10 mouse cellular contexts compared by ENCODE assay signal in genomic region chr10:93283258-93283657, GRCm38 (mm10). TPM values are rescaled to one million over a fixed set of nuclear protein-coding genes. Genes with fewer than 3 reads are reported as not detected.
DNase-seq lines count a peak whose midpoint lies in the region; ATAC-seq and TF ChIP-seq lines count a peak whose summit lies in the region.
"Had no signal": no experiment of that assay in that cellular context is flagged by ENCODE, and none has a peak within 500 bp of the region (broad histone marks: within the 10 kb centered on the region; RNA-seq: fewer than 3 reads in every experiment).

No protein-coding gene starts in this region.

- no peaks in the 10 kb centered on the region; the same call in 1 of the 2 replicates for H3K36me3 ChIP-seq in lung, postnatal 0 days (ENCODE audit: insufficient read depth, low read length)
- H3K36me3 ChIP-seq: neural tube, embryonic 12.5 days had no signal

- no peaks in the 10 kb centered on the region for H3K9me3 ChIP-seq in lung, postnatal 0 days (ENCODE audit: low read length)
- H3K9me3 ChIP-seq: neural tube, embryonic 12.5 days had no signal

- no peak for TF ChIP-seq EP300 in lung, postnatal 0 days (IDR thresholded peaks at IDR 0.05)

- no peak overlapping the region for H3K9ac ChIP-seq in lung, postnatal 0 days (replicated peaks; ENCODE audit: low read depth)
- H3K9ac ChIP-seq: neural tube, embryonic 12.5 days had no signal

- TF ChIP-seq CTCF in gastrocnemius, adult 2 months (IDR thresholded peaks at IDR 0.05): peak; percentile 64
- peak; percentile 59 for TF ChIP-seq CTCF in lung, postnatal 0 days (IDR thresholded peaks at IDR 0.05)

- no peaks in the 10 kb centered on the region for H3K27me3 ChIP-seq in lung, postnatal 0 days (replicated peaks; ENCODE audit: insufficient read depth, low read length)
- H3K27me3 ChIP-seq: neural tube, embryonic 12.5 days had no signal

- WGBS in lung, postnatal 0 days: 69% methylated on average over 4 of the region's 4 CpGs

- DNase-seq in gastrocnemius, adult 2 months: no peak
- no peak for DNase-seq in gastrocnemius, postnatal 4 days (ENCODE audit: low spot score in 2 of 2)
- no peak for DNase-seq in lung, postnatal 0 days (ENCODE audit: low spot score)
- no peak for DNase-seq in lung, postnatal 25 days (ENCODE audit: low spot score)
- peak; percentile 82 for DNase-seq in ES-CJ7 (ENCODE audit: low read depth, low spot score)
- peak; percentile 62 for DNase-seq in induced T-regulatory cell, adult 2 months (ENCODE audit: low read depth)
- no peak for DNase-seq in layer of hippocampus, postnatal 36 days

- no peak overlapping the region for H3K4me2 ChIP-seq in lung, postnatal 0 days (replicated peaks; ENCODE audit: low read depth, low read length)
- H3K4me2 ChIP-seq: neural tube, embryonic 12.5 days had no signal

- intact Hi-C loops in gastrocnemius, adult 2 months (cut with DNase I): loop anchor here (10.0 kb wide), 1 partner anchor 208 kb away; no protein-coding TSS in a partner anchor

- no peak for ATAC-seq in lung, postnatal 0 days
- no peak for ATAC-seq in frontal cortex, adult (ENCODE audit: low TSS enrichment)

- peak overlapping the region; percentile 77 for H3K27ac ChIP-seq in gastrocnemius, adult 2 months
- H3K27ac ChIP-seq in lung, postnatal 0 days (ENCODE audit: low read length): no peak overlapping the region
- H3K27ac ChIP-seq: macrophage had no signal

- H3K4me3 ChIP-seq in gastrocnemius, adult 2 months: no peak overlapping the region; the same call in 1 of the 2 replicates
- H3K4me3 ChIP-seq in lung, postnatal 0 days (ENCODE audit: low read depth, low read length): no peak overlapping the region
- H3K4me3 ChIP-seq: neural tube, embryonic 12.5 days had no signal

- no peaks in the 10 kb centered on the region; the same call in 1 of the 2 replicates for H3K4me1 ChIP-seq in lung, postnatal 0 days (ENCODE audit: insufficient read depth, low read depth, low read length)

RNA-seq across cellular contexts. Expression of gene Elk3, which starts 27.7 kb away (rescaled TPM):
- 10 to 100 TPM; 11.7 to 14.2 TPM for total RNA-seq in gastrocnemius, adult 2 months (2021)
- 10 to 100 TPM; 63.4 to 64.4 TPM for total RNA-seq in gastrocnemius, postnatal 4 days (2021)
- 56.0 and 61.5 TPM in 2 replicates for polyA plus RNA-seq in lung, postnatal 0 days (2015; fragmentation: Nextera tagmentation; extraction: Ambion mirVana)
- 1 to 10 TPM; 7.4 to 8.9 TPM for total RNA-seq in layer of hippocampus, postnatal 36 days (2021)

Comparison
In these comparisons a context has a peak if more than half of its experiments do, and no peak if none do; other contexts are left out.
1. RNA of gene Elk3, which starts 27.7 kb away (total RNA-seq): 63.4 to 64.4 TPM in gastrocnemius, postnatal 4 days; 11.7 to 14.2 TPM in gastrocnemius, adult 2 months and 7.4 to 8.9 TPM in layer of hippocampus, postnatal 36 days; every median in the first group is over 4 times any median in the second.
2. DNase-seq: peak in ES-CJ7 (single experiment) and induced T-regulatory cell, adult 2 months (single experiment); none in gastrocnemius, adult 2 months (single experiment), gastrocnemius, postnatal 4 days (0 of 2), lung, postnatal 0 days (single experiment), lung, postnatal 25 days (single experiment) and layer of hippocampus, postnatal 36 days (0 of 2).